ENCODE assay signal across 17 mouse cellular contexts in genomic region chr12:52644059-52644458, GRCm38 (mm10). TPM values are rescaled to one million over a fixed set of nuclear protein-coding genes. Genes with fewer than 3 reads are reported as not detected.
DNase-seq lines count a peak whose midpoint lies in the region; ATAC-seq and TF ChIP-seq lines count a peak whose summit lies in the region.
"Had no signal": no experiment of that assay in that cellular context is flagged by ENCODE, and none has a peak within 500 bp of the region (broad histone marks: within the 10 kb centered on the region; RNA-seq: fewer than 3 reads in every experiment).

No protein-coding gene starts in this region.

- no peaks in the 10 kb centered on the region for H3K36me3 ChIP-seq in embryonic facial prominence, embryonic 14.5 days (ENCODE audit: control insufficient read depth, insufficient read depth, low read length)
- no peaks in the 10 kb centered on the region for H3K36me3 ChIP-seq in embryonic facial prominence, embryonic 10.5 days (replicated peaks)
- H3K36me3 ChIP-seq in forebrain, postnatal 0 days (ENCODE audit: insufficient read depth), result no peaks in the 10 kb centered on the region
- no peaks in the 10 kb centered on the region for H3K36me3 ChIP-seq in midbrain, embryonic 13.5 days
- no peaks in the 10 kb centered on the region for H3K36me3 ChIP-seq in kidney, embryonic 16.5 days (ENCODE audit: insufficient read depth, low read length)
- H3K36me3 ChIP-seq: limb, embryonic 15.5 days; midbrain, embryonic 12.5 days had no signal

- no peak overlapping the region for H3K4me2 ChIP-seq in embryonic facial prominence, embryonic 14.5 days (ENCODE audit: low read depth, low read length)
- no peak overlapping the region for H3K4me2 ChIP-seq in forebrain, postnatal 0 days (ENCODE audit: low read depth)
- H3K4me2 ChIP-seq in midbrain, embryonic 13.5 days (replicated peaks), result no peak overlapping the region
- H3K4me2 ChIP-seq in kidney, embryonic 16.5 days (replicated peaks; ENCODE audit: low read depth, low read length), result no peak overlapping the region
- H3K4me2 ChIP-seq: hindbrain, embryonic 14.5 days; limb, embryonic 15.5 days; midbrain, embryonic 12.5 days had no signal

- no peak overlapping the region for H3K9ac ChIP-seq in embryonic facial prominence, embryonic 14.5 days (ENCODE audit: low read depth, low read length)
- no peak overlapping the region for H3K9ac ChIP-seq in forebrain, postnatal 0 days
- no peak overlapping the region for H3K9ac ChIP-seq in midbrain, embryonic 13.5 days (replicated peaks)
- H3K9ac ChIP-seq in kidney, embryonic 16.5 days (replicated peaks; ENCODE audit: low read length), result no peak overlapping the region
- H3K9ac ChIP-seq: hindbrain, embryonic 14.5 days; limb, embryonic 15.5 days; midbrain, embryonic 12.5 days had no signal

- no peak overlapping the region for H3K4me3 ChIP-seq in embryonic facial prominence, embryonic 14.5 days (ENCODE audit: low read depth, low read length)
- H3K4me3 ChIP-seq in embryonic facial prominence, embryonic 10.5 days, result no peak overlapping the region
- no peak overlapping the region for H3K4me3 ChIP-seq in forebrain, postnatal 0 days (ENCODE audit: low read depth, low read length)
- no peak overlapping the region for H3K4me3 ChIP-seq in midbrain, embryonic 13.5 days (replicated peaks)
- no peak overlapping the region for H3K4me3 ChIP-seq in kidney, embryonic 16.5 days (ENCODE audit: low read length)
- H3K4me3 ChIP-seq: limb, embryonic 15.5 days; midbrain, embryonic 12.5 days had no signal

- H3K27me3 ChIP-seq in embryonic facial prominence, embryonic 14.5 days (replicated peaks; ENCODE audit: control insufficient read depth, insufficient read depth, low read length), result no peaks in the 10 kb centered on the region
- H3K27me3 ChIP-seq in embryonic facial prominence, embryonic 10.5 days (replicated peaks; ENCODE audit: low read depth, poor library complexity, severe bottlenecking), result no peaks in the 10 kb centered on the region
- H3K27me3 ChIP-seq in forebrain, postnatal 0 days (ENCODE audit: insufficient read depth, low read length), result no peaks in the 10 kb centered on the region
- H3K27me3 ChIP-seq in midbrain, embryonic 13.5 days, result no peaks in the 10 kb centered on the region
- H3K27me3 ChIP-seq in kidney, embryonic 16.5 days (ENCODE audit: insufficient read depth, low read length), result no peaks in the 10 kb centered on the region
- H3K27me3 ChIP-seq: limb, embryonic 15.5 days; midbrain, embryonic 12.5 days had no signal

- H3K9me3 ChIP-seq in embryonic facial prominence, embryonic 14.5 days (ENCODE audit: control insufficient read depth, low read length), result no peaks in the 10 kb centered on the region
- H3K9me3 ChIP-seq in embryonic facial prominence, embryonic 10.5 days, result no peaks in the 10 kb centered on the region
- H3K9me3 ChIP-seq in forebrain, postnatal 0 days (ENCODE audit: low read length), result no peaks in the 10 kb centered on the region
- H3K9me3 ChIP-seq in midbrain, embryonic 13.5 days, result no peaks in the 10 kb centered on the region
- H3K9me3 ChIP-seq in kidney, embryonic 16.5 days (ENCODE audit: low read length), result no peaks in the 10 kb centered on the region
- H3K9me3 ChIP-seq: limb, embryonic 15.5 days; midbrain, embryonic 12.5 days had no signal

- WGBS in embryonic facial prominence, embryonic 14.5 days, result 48% methylated on average over 5 of the region's 5 CpGs
- WGBS in embryonic facial prominence, embryonic 10.5 days, result 77% methylated on average over 5 of the region's 5 CpGs
- 70% methylated on average over 5 of the region's 5 CpGs for WGBS in forebrain, postnatal 0 days
- WGBS in midbrain, embryonic 13.5 days, result 78% methylated on average over 5 of the region's 5 CpGs
- WGBS in kidney, embryonic 16.5 days, result 63% methylated on average over 5 of the region's 5 CpGs

- H3K4me1 ChIP-seq in embryonic facial prominence, embryonic 14.5 days (ENCODE audit: control insufficient read depth, insufficient read depth, low read length), result no peaks in the 10 kb centered on the region
- H3K4me1 ChIP-seq in embryonic facial prominence, embryonic 10.5 days, result no peaks in the 10 kb centered on the region; the same call in 1 of the 2 replicates
- no peaks in the 10 kb centered on the region for H3K4me1 ChIP-seq in forebrain, postnatal 0 days (ENCODE audit: insufficient read depth)
- no peaks in the 10 kb centered on the region for H3K4me1 ChIP-seq in midbrain, embryonic 13.5 days (replicated peaks)
- H3K4me1 ChIP-seq in kidney, embryonic 16.5 days (ENCODE audit: insufficient read depth, low read length), result no peaks in the 10 kb centered on the region
- H3K4me1 ChIP-seq: limb, embryonic 15.5 days; midbrain, embryonic 12.5 days had no signal

- ATAC-seq in embryonic facial prominence, embryonic 14.5 days (ENCODE audit: low read depth), result peak; percentile 50; the same call in 1 of the 2 replicates
- peak; percentile 99 for ATAC-seq in granulocyte monocyte progenitor cell, adult 5-6 weeks (replicated peaks; ENCODE audit: poor library complexity, severe bottlenecking)
- no peak for ATAC-seq in forebrain, postnatal 0 days
- ATAC-seq in midbrain, embryonic 13.5 days, result no peak
- ATAC-seq in kidney, embryonic 16.5 days (ENCODE audit: low FRiP score, low TSS enrichment), result no peak

- peak; percentile 51 for DNase-seq in embryonic facial prominence, embryonic 14.5 days (ENCODE audit: low spot score)
- DNase-seq in embryonic facial prominence, embryonic 10.5 days (ENCODE audit: low spot score), result no peak
- peak; percentile 12 for DNase-seq in naive thymus-derived CD4-positive, alpha-beta T cell, adult 2 months (ENCODE audit: low read depth)
- DNase-seq in thymus, postnatal 4 days, result peak; percentile 47
- DNase-seq in forebrain, postnatal 0 days, result no peak
- DNase-seq: cerebellum, postnatal 14 days; heart, adult 18-20 months; kidney, adult 8-10 months; kidney, postnatal 36 days; lung, adult 18-20 months; lung, postnatal 36 days had no signal

- H3K27ac ChIP-seq in embryonic facial prominence, embryonic 14.5 days (replicated peaks; ENCODE audit: low read depth, low read length), result no peak overlapping the region
- H3K27ac ChIP-seq in embryonic facial prominence, embryonic 10.5 days (replicated peaks), result no peak overlapping the region
- H3K27ac ChIP-seq in forebrain, postnatal 0 days (ENCODE audit: low read depth, low read length), result no peak overlapping the region
- H3K27ac ChIP-seq in midbrain, embryonic 13.5 days, result no peak overlapping the region
- H3K27ac ChIP-seq in kidney, embryonic 16.5 days (ENCODE audit: low read length), result no peak overlapping the region
- H3K27ac ChIP-seq: hindbrain, embryonic 14.5 days; limb, embryonic 15.5 days; midbrain, embryonic 12.5 days had no signal

- no peak for TF ChIP-seq CTCF in forebrain, postnatal 0 days (IDR thresholded peaks at IDR 0.05; ENCODE audit: low read depth)

RNA-seq across cellular contexts. Expression of gene Akap6, which starts 55.1 kb away (rescaled TPM):
- 5.8 and 7.9 TPM in 2 replicates for polyA plus RNA-seq in embryonic facial prominence, embryonic 14.5 days (2014; fragmentation: Nextera tagmentation; extraction: Ambion mirVana)
- polyA plus RNA-seq in embryonic facial prominence, embryonic 10.5 days (2016; fragmentation: Nextera tagmentation; extraction: Ambion mirVana), result 4.3 and 4.4 TPM in 2 replicates
- not detected in 2 replicates for total RNA-seq in granulocyte monocyte progenitor cell, adult 5-6 weeks (2014; fragmentation: Nextera tagmentation)
- total RNA-seq in granulocyte monocyte progenitor cell, adult 5-6 weeks (2017), result 0.21 TPM in 1 of 2 replicates, not detected in the other
- 58.9 and 68.9 TPM in 2 replicates for total RNA-seq in forebrain, postnatal 0 days (2014; rRNA removed)
- polyA plus RNA-seq in forebrain, postnatal 0 days (2015; fragmentation: Nextera tagmentation; extraction: Ambion mirVana), result 7.2 and 14.4 TPM in 2 replicates
- 25.2 and 28.7 TPM in 2 replicates for polyA plus RNA-seq in midbrain, embryonic 13.5 days (2015; fragmentation: Nextera tagmentation; extraction: Ambion mirVana)
- polyA plus RNA-seq in kidney, embryonic 16.5 days (2015; fragmentation: Nextera tagmentation; extraction: Ambion mirVana), result 0.23 and 0.41 TPM in 2 replicates

Comparison
In these comparisons a context has a peak if more than half of its experiments do, and no peak if none do; other contexts are left out.
1. DNase-seq: peak in embryonic facial prominence, embryonic 14.5 days (single experiment), naive thymus-derived CD4-positive, alpha-beta T cell, adult 2 months (single experiment) and thymus, postnatal 4 days (single experiment); none in embryonic facial prominence, embryonic 10.5 days (single experiment) and forebrain, postnatal 0 days (single experiment).
2. ATAC-seq: peak in embryonic facial prominence, embryonic 14.5 days (single experiment) and granulocyte monocyte progenitor cell, adult 5-6 weeks (single experiment); none in forebrain, postnatal 0 days (single experiment), midbrain, embryonic 13.5 days (single experiment) and kidney, embryonic 16.5 days (single experiment).